Mouse (Mus musculus): Measurements from ENCODE around the gene Pgc.
A peak's percentile ranks its signal among the peaks of the same experiment; 100 is the strongest.

Gene Pgc

GRCm38 (mm10) chr17:47750101-47750500 lies 23.5 kb downstream of the Pgc start:
- DNase-seq (ENCODE audit: low spot score): peak; percentile 63

DNA sequence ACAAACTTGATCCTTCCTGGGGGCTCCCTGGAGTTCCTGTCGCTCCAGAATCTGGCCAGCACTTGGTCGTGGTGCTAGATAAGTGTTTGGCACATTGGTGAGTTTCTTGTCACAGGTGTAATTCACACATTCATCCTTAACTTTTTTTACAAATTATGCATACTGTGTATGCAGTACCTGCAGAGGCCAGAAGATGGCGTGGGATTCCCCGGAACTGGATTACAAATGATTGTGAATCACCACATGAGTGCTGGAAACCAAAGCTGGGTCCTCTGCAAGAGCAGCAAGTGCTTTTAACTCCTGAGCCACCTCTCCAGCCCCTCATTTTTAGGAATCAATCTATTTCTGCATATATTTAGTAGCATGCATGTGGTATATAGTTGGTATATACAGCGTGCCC lies 25.2 kb downstream of the Pgc start:
- DNase-seq (ENCODE audit: low spot score): no peak

DNA sequence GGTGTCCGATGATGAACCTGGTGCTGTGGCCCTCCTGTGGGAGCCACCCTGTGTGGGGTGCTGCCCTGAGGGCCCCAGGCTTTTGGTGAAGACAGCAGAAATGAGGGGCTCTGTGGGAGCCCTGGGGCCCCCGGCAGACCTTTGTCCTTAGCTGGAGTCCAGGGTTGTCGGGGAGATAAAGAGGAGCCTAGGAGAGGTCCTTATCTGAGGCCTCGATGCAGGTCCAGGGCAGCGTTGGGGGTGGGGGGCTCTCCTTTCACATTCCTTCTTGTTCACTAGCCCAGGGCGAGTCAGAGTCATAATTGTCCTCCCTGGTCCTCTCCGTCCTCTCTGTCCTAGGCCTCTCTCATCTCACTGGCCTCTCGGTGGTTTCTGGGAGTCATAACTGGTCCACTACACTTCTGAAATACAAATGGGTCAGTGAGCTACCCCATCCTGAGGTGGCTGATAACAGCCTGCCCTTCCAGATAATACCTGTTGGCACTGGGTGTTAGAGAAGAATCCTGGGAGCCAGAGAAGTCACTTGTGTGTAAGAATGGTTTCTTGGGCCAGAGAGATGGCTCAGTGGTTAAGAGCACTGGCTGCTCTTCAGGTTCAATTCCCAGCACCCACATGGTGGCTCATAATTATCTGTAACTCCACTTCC lies 26.6 kb downstream of the Pgc start:
- peak; percentile 73 for DNase-seq (ENCODE audit: low spot score)

DNA sequence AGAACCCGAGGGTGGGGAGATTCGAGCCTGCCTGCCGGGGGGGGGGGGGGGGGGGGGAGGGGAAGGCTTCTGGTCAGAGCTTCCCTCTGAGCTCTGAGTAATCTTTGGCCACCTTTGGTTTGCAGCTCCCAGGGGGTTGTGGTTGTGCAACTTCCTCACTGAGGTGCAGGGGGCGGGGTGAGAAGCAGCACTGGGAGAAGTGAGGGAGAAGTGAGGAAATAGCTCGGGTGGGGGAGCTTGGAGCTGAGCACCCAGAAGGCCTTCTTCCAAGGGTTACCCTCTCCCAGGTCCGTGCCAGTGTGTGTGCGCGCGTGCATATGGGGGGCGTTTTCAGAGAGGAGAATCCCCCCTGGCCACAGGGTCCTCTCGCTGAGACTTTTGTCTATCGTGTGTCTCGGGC lies 27.6 kb downstream of the Pgc start:
- DNase-seq (ENCODE audit: low spot score): peak; percentile 92

GRCm38 (mm10) chr17:47756366-47756765 lies 29.7 kb downstream of the Pgc start:
- DNase-seq (ENCODE audit: low spot score): no peak

DNA sequence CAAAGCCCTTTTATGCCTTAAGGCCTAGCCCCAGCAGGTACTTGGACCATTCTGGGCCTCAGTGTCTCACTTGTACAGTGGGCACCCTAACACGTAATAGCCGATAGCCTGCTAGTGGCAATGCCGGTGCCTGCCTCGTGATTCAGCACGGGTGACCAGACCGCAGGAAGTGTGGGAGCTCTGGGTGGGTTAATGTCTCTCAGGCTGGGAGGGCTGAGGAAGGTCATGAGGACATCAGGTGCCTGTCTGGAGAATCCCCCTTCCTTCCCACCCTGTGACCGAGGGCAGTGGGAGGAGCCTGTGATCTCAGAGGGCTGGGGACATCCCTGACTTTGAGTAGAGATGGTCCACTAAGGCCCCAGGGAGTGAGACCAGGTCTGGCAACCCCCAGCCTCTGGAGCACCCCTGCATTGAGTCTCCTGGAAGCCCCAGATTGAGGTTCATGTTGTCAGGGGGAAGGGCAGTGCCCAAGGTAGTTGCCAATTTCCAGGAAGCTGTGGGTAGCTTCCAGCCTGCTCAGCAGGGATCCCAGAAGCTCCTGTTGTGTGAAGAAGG lies 30.5 kb downstream of the Pgc start:
- no peak for DNase-seq (ENCODE audit: low spot score)

GRCm38 (mm10) chr17:47759702-47760410 lies 33.2 kb downstream of the Pgc start:
- DNase-seq (ENCODE audit: low spot score): no peak

- DNase-seq (ENCODE audit: low spot score): peak; percentile 57
Observed at GRCm38 (mm10) chr17:47762028-47762427, 35.4 kb downstream of the Pgc start.

- no peak for DNase-seq (ENCODE audit: low spot score)
Observed at GRCm38 (mm10) chr17:47762518-47763340, 36.1 kb downstream of the Pgc start.

- no peak for DNase-seq (ENCODE audit: low spot score)
Observed at GRCm38 (mm10) chr17:47765986-47766385, 39.3 kb downstream of the Pgc start.

DNA sequence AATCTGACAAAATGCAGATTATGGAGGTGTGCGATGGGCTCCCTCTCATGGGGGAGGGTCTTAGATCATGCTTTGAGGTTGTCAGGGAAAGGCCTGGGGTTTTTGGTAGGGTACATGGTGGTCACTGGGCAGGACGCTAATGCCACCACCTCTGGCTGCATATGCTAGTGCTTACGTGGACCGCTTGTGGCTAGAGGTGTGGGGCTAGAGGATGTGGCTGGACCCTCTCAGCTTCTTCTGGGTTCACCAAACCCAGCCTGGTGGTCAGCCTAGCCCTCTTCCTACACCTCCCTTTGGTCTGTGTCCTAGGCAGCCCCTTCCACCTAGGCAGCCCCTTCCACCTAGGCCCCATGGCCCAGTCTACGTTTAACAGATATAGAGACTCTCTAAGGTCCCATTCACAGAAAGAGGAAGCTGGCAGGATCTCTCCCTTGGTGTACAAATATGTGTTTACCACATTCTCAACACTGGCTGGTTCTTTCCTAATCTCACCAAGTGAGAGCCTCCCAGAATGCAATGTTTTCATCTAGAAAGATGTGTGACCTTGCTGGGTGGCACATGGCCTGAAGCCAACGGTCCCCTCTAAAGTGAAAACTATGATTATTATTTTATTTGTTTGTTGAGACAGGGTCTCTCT lies 39.9 kb downstream of the Pgc start:
- no peak for DNase-seq (ENCODE audit: low spot score)

- no peak for DNase-seq (ENCODE audit: low spot score)
Observed at GRCm38 (mm10) chr17:47767081-47767455, 40.4 kb downstream of the Pgc start.

DNA sequence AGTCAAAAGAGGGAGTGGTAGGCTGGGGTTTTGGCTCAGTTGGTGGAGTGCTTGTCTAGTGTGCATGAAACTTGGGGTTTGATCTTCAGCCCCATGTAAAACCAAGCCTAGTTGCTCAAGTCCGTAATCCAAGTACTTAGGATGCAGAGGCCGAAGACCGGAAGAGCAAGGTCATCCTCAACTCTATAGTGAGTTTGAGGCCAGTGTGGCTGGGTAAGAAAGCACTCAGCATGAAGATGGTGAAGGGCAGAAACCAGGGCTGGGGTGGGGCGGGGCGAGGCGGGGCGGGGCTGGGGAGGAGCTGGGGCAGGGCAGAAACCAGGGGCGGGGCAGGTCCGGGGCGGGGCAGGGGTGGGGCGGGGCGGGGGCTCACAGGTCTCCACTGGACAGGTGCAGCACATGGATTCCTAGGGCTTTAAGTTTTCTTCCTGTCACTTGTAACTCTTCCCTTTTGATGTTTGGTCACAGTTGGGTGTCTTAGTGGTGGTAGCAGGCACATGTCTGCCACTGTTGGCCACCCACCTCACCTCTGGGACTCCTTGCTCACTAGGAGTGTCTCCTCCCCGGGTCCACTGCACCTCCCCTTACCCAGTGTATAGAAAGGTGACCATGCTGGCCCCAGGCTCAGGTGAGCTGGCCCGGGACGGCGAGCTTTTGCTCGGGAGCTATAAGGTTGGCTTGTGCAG lies 41.0 kb downstream of the Pgc start:
- no peak for DNase-seq (ENCODE audit: low spot score)

DNA sequence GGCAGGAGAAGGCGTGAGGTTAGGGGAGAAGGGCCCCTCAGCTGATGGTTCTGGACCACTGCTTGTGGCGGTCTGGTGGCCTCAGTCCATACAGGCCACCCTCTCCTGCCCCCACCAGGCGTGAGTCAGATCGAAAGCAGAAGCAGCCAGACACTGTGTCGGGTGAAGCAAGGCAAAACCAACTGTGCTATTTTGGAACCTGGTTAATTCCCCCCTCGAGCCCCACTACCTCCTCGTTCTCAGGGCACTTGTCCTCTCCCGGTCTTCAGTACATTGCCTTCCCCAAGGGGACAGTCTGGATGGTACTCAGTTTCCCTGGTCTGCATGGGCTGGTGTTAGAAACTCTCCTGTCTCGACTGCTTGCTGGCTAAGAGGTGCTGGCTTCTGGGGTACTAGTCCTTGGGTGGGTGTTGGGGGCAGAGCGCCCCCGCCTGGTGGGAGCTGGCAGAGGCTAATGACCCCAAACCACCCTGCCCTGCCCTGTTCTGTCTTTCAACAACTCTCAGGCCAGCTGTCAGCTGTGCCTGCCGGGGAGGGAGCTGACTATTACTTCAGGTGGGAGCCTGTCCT lies 42.1 kb downstream of the Pgc start:
- no peak for DNase-seq (ENCODE audit: low spot score)

DNA sequence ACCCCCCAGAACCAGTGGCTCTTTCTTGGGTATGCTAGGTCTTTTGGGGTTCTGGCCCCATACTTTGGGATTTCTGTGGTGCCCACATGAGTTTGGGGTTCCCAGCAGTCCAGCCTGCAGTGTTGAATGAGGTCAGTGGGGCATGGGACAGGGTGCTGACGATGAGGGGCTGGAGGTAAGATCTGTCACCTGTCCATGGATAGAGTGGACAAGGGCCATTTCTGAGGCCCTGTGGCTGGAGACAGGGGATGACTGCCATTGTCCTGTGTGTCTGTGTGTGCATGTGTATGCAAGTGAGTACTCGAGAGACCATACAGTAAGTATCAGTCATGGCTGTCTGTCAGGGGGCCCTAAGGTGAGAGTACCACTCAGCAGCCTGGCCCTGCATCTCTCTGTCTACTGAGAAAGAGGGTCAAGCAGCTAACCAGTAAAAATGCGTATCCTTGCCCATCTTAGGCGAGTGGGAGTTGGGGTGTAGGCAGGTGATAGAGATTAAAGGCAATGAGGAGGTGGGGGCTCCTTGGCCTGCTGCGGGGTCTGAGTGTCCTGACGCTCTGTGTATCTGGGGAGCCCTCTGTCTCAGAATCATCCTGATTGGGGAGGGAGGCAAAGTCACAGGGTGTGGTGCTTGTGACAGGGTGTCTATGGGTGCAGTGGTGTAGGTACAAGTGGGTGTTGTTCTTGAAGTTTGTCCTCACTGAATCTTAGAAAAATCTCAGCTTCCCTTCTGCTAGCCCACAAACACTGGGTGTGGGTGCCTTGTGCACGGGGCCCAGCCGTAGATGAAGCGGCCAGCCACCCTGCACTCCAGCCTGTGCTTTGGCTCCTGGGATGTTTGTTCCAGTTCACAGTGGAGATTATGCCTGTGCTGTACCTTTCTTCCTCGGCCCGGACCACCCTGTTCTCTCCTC lies 43.0 kb downstream of the Pgc start:
- no peak for DNase-seq (ENCODE audit: low spot score)

DNA sequence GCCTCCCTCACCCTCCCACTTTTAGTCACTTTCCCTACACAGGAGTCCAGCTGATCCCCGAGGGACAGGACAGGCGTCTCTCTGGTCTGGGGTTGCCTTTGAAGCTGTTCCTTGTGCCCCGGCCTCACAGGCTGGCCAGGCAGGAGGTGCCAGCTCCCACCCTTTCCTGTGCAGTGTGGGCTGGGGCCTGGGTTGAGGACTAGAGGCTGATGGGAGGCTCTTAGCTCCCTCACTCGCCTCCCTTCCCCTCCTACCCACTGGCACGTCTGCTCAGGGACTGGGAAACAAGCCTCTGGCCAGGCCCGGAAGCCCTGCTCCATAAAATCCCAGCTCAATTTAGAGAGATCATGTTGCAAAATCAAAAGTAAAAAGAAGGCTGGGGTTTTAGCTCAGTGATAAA lies 47.0 kb downstream of the Pgc start:
- DNase-seq (ENCODE audit: low spot score): no peak

- no peak for DNase-seq (ENCODE audit: low spot score)
Observed at GRCm38 (mm10) chr17:47777141-47777540, 50.5 kb downstream of the Pgc start.

- no peak for DNase-seq (ENCODE audit: low spot score)
Observed at GRCm38 (mm10) chr17:47780470-47780869, 53.8 kb downstream of the Pgc start.

- DNase-seq (ENCODE audit: low spot score): no peak
Observed at GRCm38 (mm10) chr17:47782486-47782885, 55.8 kb downstream of the Pgc start.

Data from yolk sac, embryonic 10.5 days (tissue).